Mouse (Mus musculus) granulocyte monocyte progenitor cell, adult 5-6 weeks (primary cell): ENCODE data around the gene Dennd4c. TPM values are rescaled to one million over a fixed set of nuclear protein-coding genes. Genes with fewer than 3 reads are reported as not detected.
A peak's percentile ranks its signal among the peaks of the same experiment; 100 is the strongest.

ENCODE experiments used
- ATAC-seq: replicated peaks from 2 replicates; pipeline ENCODE4 v1.8.0; 2016; ENCODE audit warnings: mild to moderate bottlenecking, moderate TSS enrichment, inconsistent platforms; ENCODE audit not compliant: poor library complexity, severe bottlenecking
- total RNA-seq, 2 experiments: library from RNA; stranded (forward) in 1 of 2; stranded (reverse) in 1 of 2; fragments of 200-712, 200-1000 nt in 1 of 2; fragments of >200 nt in 1 of 2; fragmentation: Nextera tagmentation in 1 of 2; gene quantifications; 2 replicates each; pipeline ENCODE4 v1.2.3; 2014 to 2017

The Dennd4c gene
- total RNA-seq (2014; fragmentation: Nextera tagmentation) (14.0 and 34.5 TPM in 2 replicates), total RNA-seq (2017) (20.4 and 20.7 TPM in 2 replicates)

- ATAC-seq, result peak; percentile 95
Measured at GRCm38 (mm10) chr4:86748336-86749291, at the start of gene Dennd4c. Gene Dennd4c (plus strand): TSS chr4:86748555.

GRCm38 (mm10) chr4:86699161-86699865 is 49.0 kb upstream of the Dennd4c start:
- ATAC-seq, result no peak

DNA sequence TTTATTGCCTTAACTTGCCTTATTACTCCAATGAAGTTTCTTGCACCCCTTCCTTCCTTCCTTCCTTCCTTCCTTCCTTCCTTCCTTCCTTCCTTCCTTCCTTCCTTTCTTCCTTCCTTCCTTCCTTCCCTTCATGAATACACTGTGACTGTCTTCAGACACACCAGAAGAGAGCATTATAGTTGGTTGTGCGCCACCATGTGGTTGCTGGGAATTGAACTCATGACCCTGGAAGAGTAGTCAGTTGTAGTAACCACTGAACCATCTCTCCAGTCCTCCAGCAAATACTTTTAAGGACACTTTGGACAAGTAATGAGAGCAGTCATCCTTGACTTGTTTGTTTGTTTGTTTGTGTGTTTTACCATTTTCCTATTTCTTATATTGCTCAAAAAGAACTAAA is 39.6 kb upstream of the Dennd4c start:
- ATAC-seq, result no peak

- ATAC-seq, result no peak
Measured at GRCm38 (mm10) chr4:86710034-86710650, 38.2 kb upstream of the Dennd4c start.

DNA sequence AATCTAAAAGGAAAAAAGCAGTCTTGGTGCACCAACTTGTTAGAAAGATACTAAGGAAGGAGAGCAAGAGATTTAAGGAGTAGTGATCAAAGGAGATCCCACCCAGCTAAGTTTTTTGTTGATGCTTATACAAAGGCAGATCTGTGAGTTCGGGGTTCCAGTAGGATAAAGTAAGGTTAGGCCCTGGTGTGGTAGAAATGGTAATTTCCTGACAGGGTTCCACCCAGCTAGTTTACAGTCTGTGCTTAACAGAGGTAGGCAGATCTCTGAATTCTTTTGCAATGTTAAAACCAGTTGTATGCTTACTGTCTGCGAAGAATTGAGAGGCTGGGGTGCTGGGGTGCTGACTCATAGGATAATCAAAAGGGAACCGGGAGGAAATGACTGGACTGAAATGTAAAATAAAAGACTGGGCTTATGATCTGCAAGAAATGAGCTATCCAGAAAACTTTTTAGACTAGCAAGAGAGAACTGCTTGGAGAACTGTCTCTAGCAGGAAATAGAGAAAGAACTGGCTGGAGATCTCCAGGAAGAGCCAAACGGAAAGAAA is 37.6 kb upstream of the Dennd4c start:
- no peak for ATAC-seq

GRCm38 (mm10) chr4:86712751-86713195 is 35.6 kb upstream of the Dennd4c start:
- peak; percentile 69 for ATAC-seq

DNA sequence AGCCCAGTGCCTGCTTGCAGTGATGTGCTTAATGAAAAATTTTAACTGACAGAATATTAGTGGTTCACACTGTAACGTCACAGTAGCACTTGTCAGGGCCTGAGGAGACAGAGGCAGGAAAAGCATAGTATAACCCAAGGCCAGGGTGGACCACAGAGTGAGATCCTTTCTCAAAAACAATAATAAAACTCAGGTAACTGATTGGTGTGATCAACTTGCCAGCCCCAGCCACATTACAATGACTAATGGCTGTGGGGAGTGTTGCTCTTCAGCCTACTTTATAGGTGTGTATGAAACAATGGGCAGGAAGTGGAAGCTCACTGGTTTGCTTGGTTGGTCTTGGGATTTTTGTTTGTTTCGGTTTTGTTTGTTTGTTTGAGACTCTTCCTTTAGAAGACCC is 34.8 kb upstream of the Dennd4c start:
- ATAC-seq, result no peak

GRCm38 (mm10) chr4:86715341-86715740 is 33.0 kb upstream of the Dennd4c start:
- no peak for ATAC-seq

DNA sequence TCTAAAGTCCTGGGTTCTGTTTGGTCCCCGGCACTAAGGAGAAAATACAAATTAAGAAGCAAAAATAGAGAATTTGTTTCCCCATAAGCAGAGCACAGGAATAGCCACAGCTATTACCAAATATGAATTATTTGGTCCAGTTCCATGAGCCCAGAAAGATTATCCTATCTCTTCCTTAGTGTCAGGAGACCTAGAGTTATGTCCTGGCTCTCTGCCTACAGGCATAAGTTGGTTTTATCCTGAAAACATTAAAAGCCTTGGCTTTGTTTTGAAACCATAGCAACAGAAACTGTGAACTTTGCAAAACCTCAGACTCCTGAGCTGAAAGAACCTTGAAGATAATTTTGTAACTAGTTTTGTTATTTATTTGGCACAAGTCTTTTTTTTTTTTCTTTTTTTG is 31.2 kb upstream of the Dennd4c start:
- 0 out of 2 replicates have a peak, but pooled peaks have one; percentile 13 for ATAC-seq

- ATAC-seq, result peak; percentile 31; the same call in 1 of the 2 replicates
Measured at GRCm38 (mm10) chr4:86718878-86719577, 29.3 kb upstream of the Dennd4c start.

DNA sequence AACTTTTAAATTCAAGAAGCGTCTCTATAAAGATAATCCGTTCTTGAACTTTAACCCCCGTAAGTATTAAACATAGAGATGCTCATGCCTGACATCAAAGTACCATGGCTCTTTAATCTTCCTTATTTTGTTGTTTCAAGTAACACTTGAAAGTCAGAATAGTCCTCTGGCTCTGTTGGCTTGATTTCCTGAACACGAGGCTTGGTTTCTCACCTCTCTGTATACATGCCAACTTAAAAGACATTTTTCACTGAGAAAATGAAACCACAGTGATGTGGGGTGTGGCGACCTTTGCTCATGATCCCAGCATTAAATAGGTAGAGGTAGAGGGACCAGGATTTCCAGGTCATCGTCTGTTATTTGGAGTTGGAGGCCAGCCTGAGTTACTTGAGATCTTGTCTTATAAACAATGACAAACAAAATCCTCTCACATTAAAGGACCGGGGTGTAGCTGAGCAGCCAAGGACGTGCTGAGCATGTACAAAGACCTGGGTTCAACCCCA is 26.4 kb upstream of the Dennd4c start:
- ATAC-seq, result no peak

DNA sequence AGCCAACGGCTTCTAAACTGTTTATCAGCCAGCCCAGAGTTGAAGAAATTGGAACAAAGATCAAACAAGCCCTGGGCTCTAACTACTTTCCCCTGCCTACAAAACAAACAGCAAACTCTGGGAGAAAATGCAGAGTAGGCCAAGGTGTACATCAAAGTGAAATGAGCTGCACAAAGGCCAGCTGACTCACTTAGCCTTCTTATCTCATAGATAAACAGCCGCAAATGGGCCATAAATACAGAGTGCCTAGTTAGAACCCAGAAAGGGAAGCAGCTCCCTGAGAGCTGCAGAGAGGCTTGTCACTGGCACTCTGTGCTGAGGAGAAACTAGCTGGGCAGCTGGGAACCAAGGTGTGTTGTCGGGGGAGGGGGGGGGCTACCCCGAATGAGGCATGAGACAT is 23.2 kb upstream of the Dennd4c start:
- no peak for ATAC-seq

GRCm38 (mm10) chr4:86726141-86726540 is 22.2 kb upstream of the Dennd4c start:
- ATAC-seq, result no peak

- no peak for ATAC-seq
Measured at GRCm38 (mm10) chr4:86729829-86730228, 18.5 kb upstream of the Dennd4c start.

GRCm38 (mm10) chr4:86734088-86734841 is 14.1 kb upstream of the Dennd4c start:
- peak; percentile 48; the same call in 1 of the 2 replicates for ATAC-seq

DNA sequence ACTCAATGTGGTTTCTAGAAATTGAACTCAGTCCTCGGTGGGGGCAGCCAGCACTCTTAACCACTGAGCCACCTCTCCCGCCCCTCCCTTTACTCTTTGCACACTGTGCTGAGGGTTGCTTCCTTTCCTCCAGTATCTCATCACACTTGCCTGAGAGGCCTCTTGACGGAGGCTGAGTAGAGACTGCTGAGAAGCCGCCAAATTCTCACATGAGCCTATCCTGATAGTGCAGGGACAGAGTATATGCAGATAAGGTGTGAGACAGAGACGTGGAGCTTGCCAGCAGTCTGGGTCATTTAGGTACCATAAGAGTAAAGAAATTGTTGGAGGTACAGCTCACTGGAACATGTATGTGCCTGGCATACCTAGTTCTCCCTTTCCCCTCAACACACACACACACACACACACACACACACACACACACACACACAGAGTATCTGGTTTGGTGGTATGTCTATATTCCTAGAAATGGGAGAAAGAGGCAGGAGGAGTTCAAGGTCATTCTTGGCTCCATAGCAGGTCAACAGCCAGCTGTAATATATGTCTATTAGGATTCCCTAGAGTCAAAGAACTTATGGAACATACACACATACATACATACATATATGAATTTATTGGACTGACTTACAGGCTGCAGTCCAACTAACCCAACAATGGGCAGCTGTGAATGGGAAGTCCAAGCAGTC is 8.9 kb upstream of the Dennd4c start:
- no peak for ATAC-seq

DNA sequence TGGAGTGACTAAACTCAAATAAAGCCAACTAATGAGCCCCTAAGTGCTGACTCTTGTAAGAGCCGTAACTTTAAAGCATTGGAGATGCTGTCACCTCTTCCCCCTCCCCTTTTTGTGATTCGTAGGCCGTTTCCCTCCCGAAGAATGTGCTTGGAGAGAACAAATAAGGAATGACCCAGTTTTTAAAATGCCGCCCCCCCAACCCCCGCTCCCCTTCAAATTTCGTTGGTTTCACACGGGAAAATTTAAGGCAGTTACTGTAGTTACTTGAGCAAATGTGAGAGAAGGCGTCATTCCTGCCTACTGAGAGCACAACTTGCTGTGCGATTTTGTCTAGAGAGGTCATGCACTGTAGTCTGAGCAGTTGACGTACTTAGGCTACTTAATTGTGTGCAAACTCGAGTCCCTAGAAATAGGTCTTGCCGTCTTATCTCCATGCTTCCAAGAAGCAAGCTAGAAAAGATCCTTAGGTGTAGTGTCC is 1.0 kb downstream of the Dennd4c start:
- ATAC-seq, result no peak

GRCm38 (mm10) chr4:86750346-86750945 is 2.1 kb downstream of the Dennd4c start:
- no peak; the same call in 1 of the 2 replicates for ATAC-seq
